Mouse (Mus musculus): ENCODE measurements at regions not wholly inside any gene's neighbourhood (a gene's known extent, or its start where the extent isn't known, plus 50 kb on each side); places are given as distances from the start of the nearest gene placed in this dataset.

DNA sequence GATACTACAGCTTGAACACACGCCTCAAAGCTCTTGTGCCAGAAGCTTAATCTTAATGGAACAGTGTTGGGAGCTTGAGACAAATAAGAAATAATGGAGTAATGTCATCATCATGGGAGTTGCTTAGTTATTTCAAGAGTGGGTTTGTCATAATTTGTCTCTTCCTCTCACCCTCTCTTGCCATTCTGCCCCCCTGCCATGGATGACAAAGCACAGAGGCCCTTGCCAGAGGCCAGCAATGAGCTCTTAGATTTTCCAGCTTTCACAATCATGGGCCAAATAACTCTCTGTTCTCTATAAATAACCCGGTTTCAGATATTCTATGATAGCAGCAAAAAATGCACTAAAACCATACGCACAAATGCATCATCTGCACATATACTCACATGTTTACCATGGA is 174.1 kb downstream of the Snx10 start:
- ATAC-seq (replicated peaks; ENCODE audit: low read depth, poor library complexity, severe bottlenecking) = no peak

DNA sequence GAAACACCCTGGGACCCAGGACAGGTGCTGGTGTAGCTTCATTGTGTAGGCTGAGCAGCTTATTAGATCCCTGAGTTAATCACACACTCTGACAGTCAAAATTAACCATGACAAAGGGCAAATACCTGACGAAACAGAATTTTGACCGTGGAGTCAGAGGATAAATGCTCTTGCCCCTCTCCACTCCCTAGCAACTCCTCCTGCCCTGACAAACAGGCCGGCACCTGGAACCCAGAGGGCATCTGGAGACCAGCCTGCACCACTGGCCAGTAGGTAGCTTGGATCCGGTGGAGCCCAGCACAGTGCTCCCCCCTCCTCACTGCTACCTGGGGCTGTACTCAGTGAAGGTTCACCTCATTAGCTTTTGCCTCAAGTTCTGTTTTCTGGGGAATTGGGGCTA is 174.5 kb downstream of the Snx10 start:
- no peak for ATAC-seq (replicated peaks; ENCODE audit: low read depth, poor library complexity, severe bottlenecking)

DNA sequence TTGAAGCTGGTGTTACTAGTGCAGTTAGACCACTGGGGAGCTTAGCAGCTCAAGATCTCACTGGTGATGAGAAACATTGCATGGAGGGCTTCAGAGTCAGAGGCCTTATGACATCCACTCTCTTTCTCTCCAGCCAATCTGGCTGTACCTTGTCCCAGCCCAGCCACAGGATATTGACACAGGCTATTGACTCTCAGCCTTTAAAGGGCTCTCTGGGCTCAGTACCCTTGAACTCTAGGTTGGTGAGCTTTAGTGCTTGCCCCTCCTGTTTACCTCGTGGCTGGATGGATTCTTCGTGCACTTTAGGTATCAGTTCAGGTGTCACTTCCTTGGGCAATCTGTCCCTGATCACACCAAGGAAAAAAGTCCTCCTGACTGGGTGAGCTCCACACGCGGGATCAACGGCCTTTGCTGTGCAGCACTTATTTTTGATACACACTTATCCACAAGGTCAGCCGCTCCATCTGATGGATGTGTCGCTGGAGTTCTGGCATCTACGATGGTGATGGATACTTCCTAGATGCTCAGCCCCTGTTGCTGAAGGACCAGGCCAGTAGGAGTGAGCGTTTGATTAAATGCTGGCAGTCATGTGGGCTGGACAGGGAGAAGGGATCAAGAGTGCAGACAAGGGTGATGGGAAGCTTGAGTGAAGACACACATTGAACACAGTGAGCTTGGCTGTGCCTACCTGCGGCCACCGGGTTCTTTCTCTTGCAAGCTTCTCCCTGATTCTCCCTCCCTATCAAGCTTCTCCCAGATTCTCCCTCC is 177.7 kb downstream of the Snx10 start:
- ATAC-seq (replicated peaks; ENCODE audit: low read depth, poor library complexity, severe bottlenecking) = no peak

DNA sequence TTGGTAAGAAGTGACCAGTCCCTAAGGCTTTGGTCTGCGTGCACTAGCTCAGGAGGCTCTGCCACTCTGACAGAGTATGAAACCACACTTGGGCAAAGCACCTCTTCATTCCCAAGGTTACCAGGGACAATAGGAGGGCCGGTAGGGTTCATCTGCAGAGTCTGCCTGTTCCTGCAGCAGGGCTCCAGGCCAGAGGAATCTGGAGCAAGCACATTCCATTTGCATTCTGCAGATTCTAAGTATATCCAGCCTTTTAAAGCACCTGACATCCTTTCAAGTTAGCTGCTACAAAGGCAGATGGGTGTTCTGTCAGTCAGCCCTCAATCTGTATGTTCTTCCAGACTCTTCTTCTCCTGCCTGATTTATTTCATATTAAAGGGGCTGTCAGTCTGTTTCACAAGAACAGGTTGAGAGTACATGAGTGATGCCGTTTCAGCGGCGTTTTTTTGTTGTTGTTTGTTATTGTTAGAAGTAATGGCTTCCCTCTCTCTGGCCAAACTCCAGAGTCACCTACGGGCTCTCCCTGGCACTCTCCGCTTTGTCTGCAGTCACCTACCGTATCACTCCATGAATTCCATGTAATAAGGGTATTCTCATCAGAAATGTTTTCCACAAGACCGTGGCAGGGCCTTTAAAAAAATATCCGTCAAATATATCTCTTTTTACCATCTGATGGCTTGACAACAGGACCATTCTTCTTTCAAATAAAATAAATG is 178.9 kb downstream of the Snx10 start:
- ATAC-seq (replicated peaks; ENCODE audit: low read depth, poor library complexity, severe bottlenecking) = no peak

DNA sequence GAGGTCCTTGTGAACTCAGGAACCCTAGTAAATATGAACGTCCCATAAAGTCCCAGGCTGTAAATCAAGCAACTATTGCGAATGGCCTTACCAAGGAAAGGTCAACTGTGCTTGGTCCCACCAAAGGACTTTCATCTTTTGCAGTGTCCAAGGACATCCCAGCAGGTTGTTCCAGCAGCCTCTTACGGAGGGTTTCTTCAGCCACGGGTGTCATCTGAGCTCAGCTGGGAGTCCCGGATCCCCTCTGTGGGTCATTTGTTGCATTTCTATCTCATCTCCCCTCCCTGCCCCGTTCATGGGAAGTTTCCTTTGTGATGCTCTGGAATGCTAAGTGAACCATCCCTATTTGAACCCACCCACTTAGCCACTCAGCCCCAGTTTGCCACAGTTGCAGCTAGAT is 184.3 kb downstream of the Snx10 start:
- ATAC-seq (replicated peaks; ENCODE audit: low read depth, poor library complexity, severe bottlenecking) = no peak

DNA sequence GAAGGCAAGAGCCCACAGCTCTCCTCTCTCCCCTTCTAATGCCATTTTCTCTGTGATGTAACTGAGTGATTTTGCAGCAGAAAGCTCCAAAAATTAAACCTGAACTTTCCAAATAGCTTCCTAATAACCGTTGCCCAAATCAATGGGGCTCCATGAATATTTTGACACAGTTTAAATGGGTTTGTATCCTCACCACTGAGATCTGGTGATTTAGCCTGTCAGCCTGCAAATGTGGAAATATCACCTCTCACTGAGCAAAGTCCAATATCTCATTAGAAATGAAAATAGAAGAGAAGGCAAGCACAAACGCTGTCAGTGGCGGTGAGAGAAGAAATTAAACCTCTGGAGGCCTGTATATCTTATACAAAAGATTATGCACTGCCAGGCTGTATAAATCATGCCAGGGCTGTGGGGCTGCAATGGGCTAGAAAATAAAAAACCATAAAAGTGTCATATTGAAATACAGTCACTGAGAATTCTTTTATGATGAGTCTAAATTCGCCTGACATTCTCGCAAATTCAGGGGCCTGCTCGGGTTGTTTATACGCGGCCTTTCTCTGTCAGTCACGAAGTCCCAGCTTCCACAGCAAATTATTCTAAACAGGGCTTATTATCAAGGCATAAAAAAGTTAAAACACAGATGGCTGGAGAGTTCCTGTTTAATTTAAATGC is 185.1 kb downstream of the Snx10 start:
- ATAC-seq (replicated peaks; ENCODE audit: low read depth, poor library complexity, severe bottlenecking) = no peak

DNA sequence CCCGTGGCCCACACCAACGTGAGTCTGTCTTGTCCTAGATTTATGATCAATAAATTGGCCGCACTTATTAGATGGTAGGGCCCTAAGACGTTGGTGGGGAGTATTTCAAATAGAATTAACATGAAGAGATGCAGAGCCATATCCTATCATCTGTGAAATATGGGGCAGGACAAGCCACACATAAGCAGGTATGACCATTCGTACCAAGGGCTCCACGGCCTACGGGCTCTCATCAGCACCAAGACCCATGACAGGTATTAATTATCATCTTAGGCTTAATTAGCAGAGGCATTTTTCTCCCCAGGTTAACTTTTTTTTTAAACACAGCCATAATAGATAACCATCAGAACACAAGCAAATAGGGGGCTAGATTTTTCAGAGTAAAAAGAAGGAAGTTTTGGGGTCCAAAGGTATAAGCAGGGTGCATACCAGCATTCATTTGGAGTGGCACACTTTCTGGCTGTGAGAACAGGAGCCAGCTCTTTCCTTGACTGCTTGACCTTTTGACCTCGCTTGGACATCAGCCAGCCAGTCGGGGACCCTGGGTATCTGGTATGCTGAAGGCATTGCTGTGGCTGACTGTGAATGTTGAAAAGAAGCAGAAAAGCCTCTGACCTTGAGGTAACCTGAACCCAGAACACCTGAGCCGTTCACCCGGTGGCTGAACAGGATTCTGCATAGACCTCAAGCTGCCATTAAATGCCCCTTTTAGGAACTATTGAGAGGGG is 185.8 kb downstream of the Snx10 start:
- no peak for ATAC-seq (replicated peaks; ENCODE audit: low read depth, poor library complexity, severe bottlenecking)

DNA sequence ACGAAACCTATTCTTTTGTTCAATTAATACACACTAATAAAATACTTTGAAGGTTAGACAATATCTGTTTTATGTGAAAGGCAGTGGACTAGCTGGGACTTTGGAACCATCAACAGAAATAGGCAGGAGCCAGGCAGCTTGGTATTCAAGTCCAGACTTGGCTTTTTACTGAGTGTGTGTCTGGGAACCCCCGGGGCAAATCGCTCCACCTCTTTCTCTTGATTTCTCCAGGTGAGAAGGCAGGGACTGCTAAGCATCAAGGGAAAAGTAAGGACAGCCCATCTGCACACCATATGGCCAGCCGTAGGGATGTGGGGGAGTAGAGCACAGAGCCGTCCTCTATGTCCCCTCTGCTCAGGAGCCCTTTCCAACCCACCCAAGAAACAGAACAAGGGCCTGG is 186.5 kb downstream of the Snx10 start:
- ATAC-seq (replicated peaks; ENCODE audit: low read depth, poor library complexity, severe bottlenecking) = no peak

DNA sequence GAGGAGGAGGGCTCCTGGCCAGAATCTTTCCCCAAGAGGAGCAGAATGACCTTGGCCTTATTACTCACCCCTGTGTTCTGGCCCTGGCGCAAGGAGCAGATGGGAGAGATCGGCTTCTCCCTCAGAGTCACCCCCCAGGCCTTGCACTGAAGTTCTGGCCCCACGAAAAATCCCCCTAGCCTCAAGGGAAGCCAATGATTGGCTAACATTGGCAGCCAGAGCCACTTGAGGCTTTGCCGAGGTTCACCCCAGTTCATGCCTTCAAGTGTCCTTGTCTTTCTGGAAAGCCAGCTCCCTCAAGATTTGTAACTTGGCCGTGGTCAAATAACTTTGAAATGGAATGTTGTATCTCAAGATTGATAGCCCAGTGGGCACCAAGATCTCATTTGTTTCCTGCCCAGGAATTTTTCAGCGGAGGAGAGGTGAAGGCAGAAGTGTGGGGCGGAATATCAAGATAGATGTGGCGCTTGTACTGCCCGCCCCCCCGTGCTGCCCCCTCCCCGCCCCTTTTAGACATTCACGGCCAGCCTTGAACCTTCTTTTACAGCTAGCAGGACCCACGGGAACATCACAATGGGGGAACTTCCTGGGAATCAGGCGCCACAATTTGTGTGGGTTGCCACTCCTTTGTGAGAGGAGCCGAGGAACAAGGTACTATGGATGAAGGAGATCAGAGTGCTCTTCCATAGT is 187.4 kb downstream of the Snx10 start:
- ATAC-seq (replicated peaks; ENCODE audit: low read depth, poor library complexity, severe bottlenecking) = no peak

DNA sequence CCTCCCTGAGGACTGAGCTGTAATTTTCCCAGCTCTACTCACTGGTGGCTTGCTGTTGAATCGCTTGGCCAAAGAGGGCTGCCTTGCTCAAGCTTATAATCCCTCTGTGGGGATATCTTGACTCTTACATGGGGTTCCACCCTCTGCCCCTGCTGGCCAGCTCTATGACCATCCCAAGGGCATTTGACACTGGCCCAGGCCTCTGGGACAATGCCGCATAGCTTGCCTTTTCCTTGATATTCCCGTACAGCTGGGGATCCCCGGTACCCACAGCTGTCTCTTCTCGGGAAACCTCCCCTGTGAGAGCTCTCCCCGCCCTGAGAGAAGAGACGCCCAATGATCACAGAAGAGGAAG is 187.9 kb downstream of the Snx10 start:
- ATAC-seq (replicated peaks; ENCODE audit: low read depth, poor library complexity, severe bottlenecking) = no peak

DNA sequence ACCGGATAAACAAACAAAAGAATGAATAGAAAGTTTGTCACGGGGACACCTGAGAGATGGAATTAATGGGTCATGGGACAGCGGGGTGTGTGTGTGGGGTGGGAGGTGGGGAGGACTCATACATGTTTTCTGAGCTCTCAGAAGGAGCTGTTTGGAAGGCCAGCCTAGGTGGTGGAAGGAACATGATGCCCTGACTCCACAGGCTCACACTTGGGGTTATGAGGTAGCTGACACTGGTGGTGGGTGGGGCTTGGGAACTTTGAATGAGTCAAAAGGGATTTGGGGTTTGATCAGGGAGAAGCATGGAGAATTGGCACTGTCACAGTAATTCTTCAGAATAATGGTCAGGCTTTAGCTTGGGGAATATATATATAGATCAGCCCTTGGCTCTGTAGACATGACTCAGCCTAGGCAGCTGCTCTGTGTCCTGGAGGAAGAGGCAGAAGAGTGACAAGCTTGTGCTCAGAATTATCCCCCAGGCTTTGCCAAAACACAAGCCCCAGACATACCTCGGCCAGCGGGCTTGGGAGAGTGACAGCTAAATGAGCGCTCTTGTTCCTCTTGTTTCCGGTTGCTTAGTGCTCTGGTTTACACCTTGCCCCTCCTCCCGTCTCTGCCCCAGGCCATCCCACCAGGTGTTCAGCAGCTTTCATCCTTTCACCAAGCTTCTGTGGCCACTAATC is 191.6 kb downstream of the Snx10 start:
- ATAC-seq (replicated peaks; ENCODE audit: low read depth, poor library complexity, severe bottlenecking) = no peak

DNA sequence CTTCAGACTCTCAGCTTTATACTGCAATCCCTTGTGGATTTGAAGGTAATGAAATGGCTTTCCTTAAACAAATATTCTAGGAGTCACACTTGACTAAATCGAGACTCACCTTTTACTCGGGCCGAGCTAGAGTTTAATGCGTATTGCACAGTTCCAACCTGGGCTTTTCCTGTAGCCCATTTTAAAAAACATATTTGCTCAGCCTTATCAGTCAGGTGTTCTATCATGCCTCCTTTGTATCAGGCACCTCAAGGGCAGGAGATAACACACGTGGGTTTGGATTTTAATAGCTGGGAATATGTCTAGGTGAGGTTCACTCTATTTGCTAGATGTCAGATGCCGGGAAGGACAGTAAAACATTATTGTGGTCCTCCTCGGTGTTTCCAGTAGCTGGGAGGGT is 193.7 kb downstream of the Snx10 start:
- no peak for ATAC-seq (replicated peaks; ENCODE audit: low read depth, poor library complexity, severe bottlenecking)

DNA sequence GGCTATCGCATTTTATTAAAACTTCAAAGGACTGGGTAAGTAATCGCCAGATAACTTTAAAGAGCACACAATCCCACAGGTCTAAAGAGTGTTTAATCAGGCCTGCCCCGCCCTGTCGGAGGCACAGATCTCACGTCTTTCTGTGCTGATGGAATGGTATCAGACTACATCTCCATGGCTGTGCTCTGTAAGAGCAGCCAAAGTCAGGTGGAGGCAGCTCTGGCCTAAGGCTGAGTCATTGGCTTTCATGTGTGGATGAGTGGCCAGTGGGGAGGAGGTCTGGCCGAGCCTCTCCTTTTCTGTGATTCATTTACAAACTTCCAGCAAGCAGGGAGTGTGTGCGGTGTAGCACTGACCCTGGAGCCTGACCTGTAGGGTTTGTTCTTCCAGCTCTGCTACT is 197.0 kb downstream of the Snx10 start:
- ATAC-seq (replicated peaks; ENCODE audit: low read depth, poor library complexity, severe bottlenecking) = no peak

DNA sequence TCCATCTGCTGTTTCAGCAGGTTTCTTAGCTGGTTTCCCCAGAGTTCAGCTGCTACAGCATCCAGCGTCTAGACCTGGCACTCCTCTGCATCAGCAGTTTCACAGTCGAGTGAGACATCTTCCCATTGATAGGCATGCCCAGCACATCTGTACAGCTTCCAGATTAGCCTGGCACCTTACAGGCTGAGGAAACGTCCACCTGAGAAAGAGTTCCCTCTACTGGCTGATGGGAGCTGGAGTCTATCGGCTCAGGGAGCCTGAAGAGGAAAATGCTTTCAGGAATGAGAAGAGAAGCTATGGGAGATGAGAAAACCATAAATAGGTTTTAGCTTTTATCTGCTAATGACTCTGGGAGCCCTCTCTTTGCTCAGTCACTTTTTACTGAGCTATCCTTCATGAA is 199.4 kb downstream of the Snx10 start:
- ATAC-seq (replicated peaks; ENCODE audit: low read depth, poor library complexity, severe bottlenecking) = no peak

DNA sequence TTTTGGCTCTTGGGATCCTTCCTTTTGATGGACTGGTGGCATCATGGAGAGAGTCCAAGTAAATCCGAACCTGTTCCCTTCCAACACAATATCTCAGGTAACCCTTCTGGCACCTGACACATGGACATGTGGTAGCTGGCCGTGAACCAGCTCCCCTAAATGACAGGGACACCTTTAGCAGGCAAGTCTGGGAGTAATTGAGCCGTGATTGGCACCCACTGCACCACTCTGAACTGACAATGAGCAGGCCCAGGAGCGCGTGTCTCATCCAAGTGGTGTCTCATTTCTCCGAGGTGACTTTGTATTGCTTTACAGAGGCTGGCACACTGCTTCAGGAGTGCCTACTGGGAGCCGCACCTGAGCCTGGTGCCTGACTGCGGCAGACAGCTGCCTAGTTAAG is 203.5 kb downstream of the Snx10 start:
- no peak for ATAC-seq (replicated peaks; ENCODE audit: low read depth, poor library complexity, severe bottlenecking)

DNA sequence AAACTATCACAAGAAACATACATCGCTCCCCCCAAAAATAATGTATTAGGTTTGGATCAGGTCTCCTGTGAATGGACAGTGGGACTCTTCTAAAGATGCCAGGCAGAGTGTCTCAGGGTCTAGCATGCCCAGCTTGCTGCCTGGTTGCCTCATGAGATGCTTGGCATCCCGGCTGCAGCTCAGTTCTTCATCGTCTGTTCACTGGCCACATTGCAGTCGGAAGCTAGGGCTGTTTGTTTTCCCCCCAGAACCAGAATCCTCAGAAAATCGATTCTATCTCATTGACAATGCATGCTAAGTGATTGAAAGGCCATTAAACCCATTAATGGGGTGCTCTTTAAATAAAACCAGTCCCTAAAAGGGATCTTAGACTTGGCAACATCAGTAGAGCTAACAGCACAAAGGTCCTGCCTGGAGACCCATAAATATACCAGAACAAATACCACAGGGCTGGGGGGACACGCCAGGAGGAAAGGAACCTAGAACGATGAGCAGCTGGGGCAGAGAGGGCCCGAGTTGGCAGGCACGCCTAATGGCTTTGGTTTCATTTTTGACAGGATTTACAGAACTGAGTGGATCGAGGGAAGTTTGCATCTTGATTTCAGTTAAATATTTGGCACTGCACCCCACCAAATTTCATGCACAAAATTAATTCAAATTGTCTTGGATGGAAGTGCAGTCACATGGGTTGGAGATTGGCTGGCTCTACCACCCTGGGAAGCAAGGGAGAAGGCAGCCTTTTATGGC is 205.3 kb downstream of the Snx10 start:
- ATAC-seq (replicated peaks; ENCODE audit: low read depth, poor library complexity, severe bottlenecking) = no peak

DNA sequence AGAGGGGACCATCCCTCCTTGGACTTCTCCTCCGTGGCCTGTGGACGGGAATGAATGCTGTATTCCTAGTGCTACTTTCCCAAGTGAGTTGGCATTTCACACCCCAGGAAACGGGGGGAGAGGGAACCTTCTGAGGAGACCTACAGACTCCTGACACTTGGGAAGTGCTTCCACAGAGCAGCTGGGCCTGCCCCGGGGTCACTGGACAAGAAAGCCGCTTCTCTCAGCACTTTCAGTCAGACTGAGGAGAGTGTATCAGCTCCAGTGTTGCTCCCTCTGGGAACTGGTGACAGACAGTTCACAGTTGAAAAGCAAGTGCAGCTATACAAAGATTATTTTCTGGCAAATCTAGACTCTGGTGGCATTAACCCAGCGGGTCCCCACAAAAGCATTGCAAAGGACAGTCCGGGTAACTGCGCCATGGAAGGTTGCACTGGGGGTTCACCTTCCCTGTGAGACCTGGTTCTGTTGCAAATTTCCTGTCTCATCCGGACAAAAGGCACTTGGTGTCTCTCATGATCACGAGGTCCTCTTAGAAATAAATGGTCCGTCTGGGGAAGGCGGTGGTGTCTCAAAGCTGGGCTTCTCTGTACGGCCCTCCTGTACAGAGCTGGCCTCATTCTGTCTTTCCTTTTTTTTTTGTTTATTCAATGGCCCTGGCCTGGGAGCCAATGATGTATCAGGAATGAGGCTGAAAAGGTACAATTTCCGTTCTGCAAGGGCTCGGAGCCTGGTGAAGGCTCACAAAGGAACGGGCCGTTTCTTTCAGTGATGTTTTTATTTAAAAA is 207.1 kb downstream of the Snx10 start:
- ATAC-seq (replicated peaks; ENCODE audit: low read depth, poor library complexity, severe bottlenecking) = no peak

DNA sequence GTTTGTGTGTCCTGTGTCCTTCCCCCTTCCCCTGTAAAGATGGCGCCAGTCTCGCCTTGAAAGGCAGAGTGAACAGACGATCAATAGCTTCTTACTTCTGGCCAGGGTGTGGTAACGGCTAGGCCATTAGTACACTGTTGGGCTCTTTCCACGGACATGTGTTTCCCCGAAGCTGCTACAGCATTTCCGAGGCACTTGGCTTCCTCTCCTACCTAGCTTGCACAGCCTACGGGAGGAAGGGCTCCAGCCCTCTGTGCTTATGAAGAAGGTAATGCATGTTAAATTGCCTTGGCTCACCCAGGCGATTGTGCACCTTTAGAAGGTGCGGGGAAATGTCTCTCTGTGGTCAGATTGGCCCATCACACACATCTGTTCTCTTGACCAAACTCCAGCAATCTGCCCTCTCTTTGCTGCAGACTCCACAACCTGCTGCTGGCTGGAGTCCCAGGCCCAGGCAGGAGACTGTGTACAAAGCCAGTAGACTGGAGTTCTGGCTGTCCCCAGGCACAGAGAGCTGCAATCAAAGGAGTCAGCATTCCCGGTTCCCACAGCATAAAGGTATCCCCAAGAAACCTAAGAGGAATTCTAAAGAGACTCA is 208.7 kb downstream of the Snx10 start:
- no peak for ATAC-seq (replicated peaks; ENCODE audit: low read depth, poor library complexity, severe bottlenecking)

Data from common myeloid progenitor, adult 5-6 weeks (primary cell).